Mouse (Mus musculus) natural killer cell, adult 2 months (primary cell): ENCODE data around the gene Timm10.
"Not testable (repeated sequence)": the region's sequence is repeated elsewhere in the genome, so short reads cannot be mapped to it uniquely, and the experiment has no call there.

ENCODE experiments used
- DNase-seq, 2 experiments: peaks; one replicate each; pipeline ENCODE4 v3.0.0; 2022; ENCODE audit warnings: low spot score in 2 of 2

Timm10 gene

DNA sequence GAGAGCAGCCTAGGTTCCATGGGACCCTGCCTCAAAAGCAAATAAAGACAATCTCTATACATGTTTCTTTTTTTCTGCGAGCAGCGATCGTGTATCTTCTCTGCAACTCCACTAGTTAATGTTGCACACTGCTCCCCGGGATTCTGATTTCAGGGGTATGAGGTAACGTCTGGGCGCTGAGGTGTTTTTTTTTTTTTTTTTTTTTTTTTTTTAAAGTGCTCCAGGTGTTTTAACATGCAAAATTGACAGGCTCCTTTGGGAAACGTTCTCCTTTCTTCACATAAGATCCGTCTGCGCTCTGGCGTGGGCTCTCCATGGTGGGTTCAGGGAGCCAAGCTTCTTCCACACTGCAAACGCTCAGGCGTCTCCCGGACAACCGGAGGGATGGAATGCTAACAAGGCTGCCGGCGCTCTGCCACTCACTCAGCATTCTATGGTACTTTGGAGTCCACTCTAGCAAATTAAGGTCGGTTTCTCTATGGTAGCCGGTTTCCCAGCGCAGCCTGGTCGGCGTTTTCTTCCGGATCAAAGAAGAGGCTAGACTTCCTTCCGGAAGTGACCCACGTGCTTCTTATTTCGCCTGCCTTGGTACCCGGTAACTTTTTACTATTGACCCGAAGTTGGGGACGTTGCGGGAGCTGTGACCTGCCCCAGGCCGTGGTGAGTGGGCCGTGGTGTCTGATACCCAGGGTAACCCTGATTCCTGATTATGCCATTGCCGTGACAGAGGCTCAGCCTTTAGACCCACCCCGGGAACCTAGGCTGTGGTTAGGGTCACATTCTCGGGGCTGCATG, at the start of gene Timm10:
Gene Timm10 (plus strand): TSS at position 510 of the 795 bp plus-strand sequence.
- DNase-seq, result peak; percentile 83 to 84

DNA sequence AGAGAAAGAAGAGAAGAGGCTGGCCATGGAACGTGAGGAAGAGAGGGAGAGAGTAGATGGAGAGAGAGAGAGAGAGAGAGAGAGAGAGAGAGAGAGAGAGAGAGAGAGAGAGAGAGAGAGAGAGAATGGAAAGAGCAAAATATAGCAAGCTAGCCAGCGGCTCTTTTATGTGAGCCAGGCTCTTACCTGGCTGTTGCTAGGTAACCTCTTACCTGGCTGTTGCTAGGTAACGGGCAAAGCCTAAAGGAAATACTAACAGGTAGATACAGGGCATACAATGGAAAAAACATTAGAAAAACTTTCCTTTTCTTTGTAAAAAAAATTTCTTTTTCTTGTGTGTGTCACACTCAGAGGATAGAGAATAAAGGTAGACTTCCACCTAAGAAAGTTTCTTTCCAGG, 49.1 kb upstream of the Timm10 start:
- DNase-seq, result no peak

GRCm38 (mm10) chr2:84779210-84779609, 47.6 kb upstream of the Timm10 start:
- peak; percentile 68 to 83 for DNase-seq

GRCm38 (mm10) chr2:84783315-84783714, 43.5 kb upstream of the Timm10 start:
- no peak for DNase-seq

DNA sequence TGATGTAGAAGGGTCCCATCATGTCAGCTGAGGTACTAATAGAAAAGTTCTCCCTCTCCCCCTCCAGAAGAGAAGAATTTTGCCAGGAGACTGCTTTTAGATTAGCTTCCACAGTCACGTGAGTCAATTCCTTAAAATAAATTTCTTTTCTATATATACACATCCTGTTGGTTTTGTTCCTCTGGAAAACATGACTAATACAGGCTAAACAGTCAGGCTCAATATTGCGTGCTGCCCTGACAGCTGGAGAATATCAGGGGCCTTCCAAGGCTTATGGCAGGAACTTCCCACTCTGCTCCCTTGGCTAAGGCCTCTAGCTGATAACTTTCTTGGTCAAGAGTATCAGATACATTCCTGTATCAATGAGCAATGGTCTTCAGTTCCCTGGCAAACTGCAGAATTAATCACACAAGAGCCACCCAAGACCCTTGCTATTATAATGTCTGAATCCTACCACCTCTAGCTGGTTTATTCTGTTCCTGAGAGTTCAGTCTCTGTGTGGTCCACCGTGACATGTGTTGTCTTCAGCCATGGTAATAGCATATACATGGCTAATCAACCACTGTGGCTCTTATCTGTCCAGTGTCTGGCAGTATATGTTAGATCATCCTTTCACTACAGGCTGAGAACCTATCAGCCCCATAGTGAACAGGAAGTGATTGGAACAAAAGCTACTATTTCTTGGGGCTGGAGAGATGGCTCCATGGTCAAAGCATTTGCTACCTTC, 42.8 kb upstream of the Timm10 start:
- no peak for DNase-seq

DNA sequence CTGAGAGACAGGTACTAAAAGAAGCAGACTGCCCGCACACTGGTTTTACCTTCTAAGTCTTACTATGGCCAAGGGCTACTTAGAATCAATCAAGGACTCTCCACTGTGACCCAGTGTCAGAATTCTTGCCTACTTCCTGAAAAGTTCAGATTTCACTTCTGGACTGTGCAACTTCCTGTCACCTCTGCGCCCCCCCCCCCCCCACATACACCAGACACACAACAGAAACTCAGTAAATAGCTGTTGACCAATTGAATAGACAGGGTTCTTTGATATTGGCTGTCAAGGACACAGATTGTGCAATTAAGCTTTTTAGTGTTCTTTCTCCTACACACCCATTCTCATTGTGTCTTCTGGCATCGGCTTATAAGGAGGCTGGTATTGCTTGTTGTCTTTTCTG, 38.5 kb upstream of the Timm10 start:
- DNase-seq, result no peak

DNA sequence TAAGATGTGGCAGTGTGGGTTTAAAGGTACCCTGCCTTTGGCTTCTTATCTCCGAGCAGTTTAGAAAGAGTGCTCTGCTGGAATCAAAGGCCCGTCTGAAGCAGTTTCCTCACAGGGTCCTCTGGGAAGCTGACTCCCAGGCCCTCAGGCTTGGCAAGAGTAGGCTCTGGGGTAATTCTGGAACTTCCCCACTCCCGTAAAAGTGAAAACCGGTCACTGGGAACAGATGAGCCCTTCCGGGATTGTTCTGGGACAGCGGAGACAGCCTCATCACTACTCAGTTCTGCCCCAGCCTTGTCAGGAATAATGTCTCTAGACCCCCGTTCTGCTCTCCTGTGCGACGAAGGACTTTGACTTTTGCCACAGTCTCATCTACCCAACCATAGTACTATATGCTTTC, 36.4 kb upstream of the Timm10 start:
- no peak for DNase-seq

- DNase-seq, result no peak
These were observed 34.3 kb upstream of the Timm10 start for GRCm38 (mm10) chr2:84792516-84792915.

DNA sequence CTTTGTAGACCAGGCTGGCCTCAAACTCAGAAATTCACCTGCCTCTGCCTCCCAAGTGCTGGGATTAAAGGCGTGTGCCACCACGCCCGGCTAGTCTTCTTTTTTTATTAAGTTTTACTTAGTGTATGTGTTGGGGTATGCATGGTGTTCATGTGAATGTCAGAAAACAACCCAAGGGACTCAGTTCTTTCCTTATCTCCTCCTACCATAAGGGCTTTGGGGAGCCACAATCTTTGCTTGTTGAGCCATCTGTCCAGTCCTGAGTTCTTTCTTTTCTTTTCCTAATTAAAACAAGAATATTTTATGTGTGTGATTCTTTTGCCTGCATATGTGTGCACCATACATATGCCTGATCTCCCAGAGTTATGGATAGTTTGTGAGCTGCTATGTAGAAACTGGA, 33.6 kb upstream of the Timm10 start:
- no peak for DNase-seq

DNA sequence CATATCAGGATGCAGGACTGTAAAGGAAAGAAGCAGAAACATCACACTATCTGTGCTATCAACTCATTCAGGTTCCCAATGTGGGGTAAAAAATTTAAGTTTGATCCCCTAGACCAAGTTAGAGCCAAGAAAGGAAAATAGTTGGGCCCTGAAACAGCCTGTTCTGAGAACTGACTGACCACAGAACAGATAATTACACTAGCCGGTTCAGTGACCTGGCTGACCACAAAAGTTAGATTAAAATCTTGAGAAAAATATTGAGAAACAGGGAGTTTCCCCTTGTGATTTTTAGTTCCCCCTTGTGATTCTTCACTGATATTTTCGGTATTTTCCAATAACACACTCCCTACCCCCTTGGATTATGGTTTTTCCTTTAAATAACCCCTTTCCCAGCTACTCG, 32.9 kb upstream of the Timm10 start:
- peak in 1 of 2 experiments; percentile 27 for DNase-seq

DNA sequence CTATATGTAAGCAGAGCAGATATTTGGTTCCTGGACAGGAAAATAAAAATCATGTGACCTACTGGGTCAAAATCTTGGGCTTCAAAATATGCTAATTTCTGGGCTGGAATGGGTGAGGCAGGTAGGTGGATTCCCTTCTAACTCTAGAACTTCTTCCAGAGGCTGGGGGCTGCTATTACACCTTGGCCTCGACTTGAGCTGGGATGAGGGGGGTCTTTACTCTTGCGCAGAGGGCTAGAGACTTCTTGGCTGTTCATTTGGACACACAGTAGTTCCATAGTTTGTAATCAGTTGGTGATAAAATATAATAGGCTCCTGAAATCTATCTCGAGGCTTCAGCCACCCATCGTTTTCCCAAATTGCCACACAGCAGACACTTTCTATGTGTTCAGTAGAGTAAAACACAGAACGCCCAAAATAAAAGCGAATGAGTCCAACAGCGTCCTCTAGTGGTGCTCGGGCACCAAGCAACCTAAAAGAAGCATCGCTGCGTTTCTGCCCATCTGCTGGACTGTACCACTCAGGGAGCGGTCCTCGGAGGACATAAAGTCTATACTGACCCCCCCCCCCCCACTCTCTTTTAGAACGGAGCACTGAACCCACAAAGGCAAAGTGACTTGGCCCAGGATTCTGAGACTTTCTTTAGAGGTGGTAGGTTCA, 28.8 kb upstream of the Timm10 start:
- DNase-seq, result peak; percentile 49 to 70

DNA sequence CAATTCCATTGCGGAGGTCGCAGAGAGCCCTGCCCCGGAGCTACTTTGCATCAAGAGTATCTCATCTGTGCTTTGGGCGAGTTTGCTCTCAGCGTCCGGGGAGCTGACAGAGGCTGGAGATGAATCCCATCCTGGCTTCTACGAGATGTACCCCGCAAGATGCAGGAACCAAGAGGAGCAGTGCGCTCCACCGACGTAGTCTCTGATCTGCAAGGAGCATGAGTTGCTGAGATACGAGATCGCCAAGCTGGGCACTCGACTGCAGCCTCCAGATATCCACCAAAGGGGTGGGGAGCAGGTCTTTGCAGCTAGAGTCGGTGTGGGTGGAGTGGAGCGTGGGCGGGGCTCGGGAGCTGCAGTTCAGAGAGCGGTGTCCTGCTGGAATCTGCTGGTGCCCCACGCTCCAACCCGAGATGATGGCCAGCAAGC, 28.3 kb upstream of the Timm10 start, which contains the start of gene Ube2l6:
Gene Ube2l6 (plus strand): TSS at position 336 of the 429 bp plus-strand sequence.
- peak in 1 of 2 experiments; percentile 29 for DNase-seq

GRCm38 (mm10) chr2:84799041-84799561, 27.7 kb upstream of the Timm10 start:
- DNase-seq, result peak; percentile 21 to 51

DNA sequence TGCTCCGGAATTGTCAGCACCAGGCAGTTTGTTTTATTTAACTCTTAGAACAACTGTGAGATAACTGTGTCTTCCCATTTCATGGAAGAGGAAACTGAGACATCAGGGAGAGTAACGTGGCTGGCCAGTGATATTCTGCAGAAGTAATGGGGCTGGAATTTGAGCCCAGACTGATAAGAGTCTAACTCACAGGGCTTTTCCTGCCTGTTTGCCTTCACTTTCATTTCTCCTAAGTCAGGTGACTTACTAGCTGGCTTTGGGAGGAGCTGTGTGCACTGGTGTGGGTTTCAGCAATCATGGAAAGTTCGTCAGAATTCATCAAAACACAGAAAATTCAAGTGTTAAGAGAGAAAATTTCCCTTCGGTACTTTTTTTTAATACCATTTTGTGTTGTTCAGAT, 26.5 kb upstream of the Timm10 start:
- DNase-seq, result no peak

DNA sequence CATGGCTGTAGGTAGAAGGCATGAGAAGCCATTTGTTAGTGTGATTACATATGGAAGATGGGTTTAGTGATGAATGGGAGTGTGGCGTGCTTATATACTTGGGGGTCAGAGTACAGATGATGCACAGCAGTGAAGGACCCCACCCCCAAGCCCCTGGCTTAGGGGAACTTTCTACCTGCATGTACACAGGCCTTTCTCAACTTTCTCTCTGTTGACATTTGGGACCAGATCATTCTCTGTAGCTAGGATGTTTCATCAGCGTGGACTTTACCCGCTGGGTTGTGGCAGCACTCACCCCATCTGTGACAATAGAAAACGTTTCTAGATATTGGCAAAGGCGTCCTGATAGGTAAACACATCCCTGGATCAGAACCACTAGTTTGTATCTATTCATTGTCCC, 25.6 kb upstream of the Timm10 start:
- DNase-seq, result not testable (repeated sequence)

- DNase-seq, result no peak
These were observed 22.8 kb upstream of the Timm10 start for GRCm38 (mm10) chr2:84803963-84804362.

DNA sequence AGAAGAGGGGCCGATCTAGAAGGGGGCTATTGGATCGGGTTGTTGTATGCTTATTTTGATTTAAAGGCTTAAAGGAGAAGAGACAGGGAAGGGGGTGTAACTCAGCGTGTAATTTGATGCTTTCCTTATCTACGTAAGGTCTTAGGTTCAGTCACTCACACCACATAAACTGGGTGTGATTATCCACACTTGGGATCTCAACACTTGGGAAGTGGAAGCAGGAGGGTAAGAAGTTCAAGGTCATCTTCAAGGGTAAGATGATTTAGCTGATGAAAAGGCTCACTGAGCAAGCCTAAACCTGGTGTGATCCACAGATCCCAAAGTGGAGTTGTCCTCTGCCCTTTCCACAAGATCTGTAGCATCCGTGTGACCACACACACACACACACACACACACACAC, 20.3 kb upstream of the Timm10 start:
- DNase-seq, result no peak

DNA sequence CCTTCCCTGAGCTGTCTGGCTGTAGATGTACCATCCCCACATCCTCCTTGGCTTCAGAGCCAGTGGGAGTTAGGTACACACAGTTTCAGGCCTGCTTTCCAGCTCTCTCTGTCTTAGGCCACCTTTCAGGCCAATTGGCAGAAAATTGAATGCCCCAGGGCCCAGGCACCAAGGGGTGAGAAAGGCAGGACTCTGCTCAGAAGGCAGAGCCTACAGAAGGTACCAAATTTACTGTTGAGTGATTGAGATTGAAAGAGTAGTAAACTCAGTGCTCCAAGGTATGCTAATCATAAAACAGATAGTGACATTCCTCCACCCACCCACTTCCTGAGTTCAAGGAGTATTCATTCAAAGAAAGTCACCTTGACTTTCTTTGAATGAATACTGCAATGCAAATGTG, 17.5 kb upstream of the Timm10 start:
- DNase-seq, result no peak

GRCm38 (mm10) chr2:84810526-84810885, 16.3 kb upstream of the Timm10 start:
- DNase-seq, result no peak

DNA sequence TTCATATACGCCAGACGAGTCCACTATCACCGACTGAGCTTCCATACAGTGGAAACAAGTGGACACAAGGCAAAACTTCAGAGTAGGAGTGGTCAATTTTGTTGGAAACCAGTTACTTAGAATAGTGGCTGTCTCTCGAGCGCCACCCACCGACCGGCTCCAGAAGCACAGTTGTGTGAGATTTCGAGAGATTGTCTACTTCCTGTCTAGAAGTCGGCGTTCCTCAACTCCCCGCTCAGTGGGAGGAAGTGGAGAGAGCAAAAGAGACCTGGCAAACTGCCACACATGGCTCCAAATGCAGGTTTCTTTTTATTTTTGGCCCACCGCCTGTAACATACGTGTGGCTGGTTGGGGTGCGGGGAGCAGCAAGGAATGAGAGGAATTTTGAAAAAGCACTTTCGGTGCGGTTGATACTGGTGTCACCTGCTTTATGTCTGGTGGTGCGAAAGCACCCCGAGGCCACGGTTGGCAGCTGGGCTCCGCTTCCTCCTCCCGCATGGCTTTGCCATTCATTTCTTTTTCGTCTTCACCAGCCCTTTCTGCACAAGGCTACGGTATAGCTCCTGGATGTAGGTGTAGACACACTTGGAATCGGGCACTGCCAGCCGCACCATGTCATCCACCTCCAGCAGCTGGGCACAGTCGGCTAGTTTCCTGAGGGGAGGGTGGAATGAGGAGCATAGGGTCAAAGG, 15.8 kb upstream of the Timm10 start:
- DNase-seq, result peak; percentile 68 to 79

GRCm38 (mm10) chr2:84811880-84812279, 14.9 kb upstream of the Timm10 start:
- DNase-seq, result no peak

GRCm38 (mm10) chr2:84812676-84813075, 14.1 kb upstream of the Timm10 start:
- DNase-seq, result no peak
